Mouse (Mus musculus) embryonic facial prominence, embryonic 15.5 days (tissue): Measurements from ENCODE around the gene Sap30. TPM values are rescaled to one million over a fixed set of nuclear protein-coding genes. Genes with fewer than 3 reads are reported as not detected.
"Not testable (repeated sequence)": the region's sequence is repeated elsewhere in the genome, so short reads cannot be mapped to it uniquely, and the experiment has no call there.

ENCODE experiments used
- ATAC-seq: fragments of 200-750 bp; cut with Nextera tagmentation; 2 replicates; pipeline ENCODE4 v1.8.0; 2017; ENCODE audit warnings: low read depth, moderate TSS enrichment; ENCODE audit not compliant: insufficient number of reproducible peaks, low FRiP score, low TSS enrichment
- H3K27ac ChIP-seq: fragments of 300-500 bp; sonication (generic); replicated peaks from 2 replicates; pipeline ENCODE4 v1.5.1; 2015; ENCODE audit warnings: mild to moderate bottlenecking, inconsistent platforms
- H3K27me3 ChIP-seq: fragments of 300-500 bp; sonication (generic); 2 replicates; pipeline ENCODE4 v1.6.1; 2015; ENCODE audit warnings: inconsistent platforms
- H3K36me3 ChIP-seq: fragments of 300-500 bp; sonication (generic); 2 replicates; pipeline ENCODE4 v1.6.1; 2015; ENCODE audit warnings: mild to moderate bottlenecking, inconsistent platforms
- H3K4me1 ChIP-seq: fragments of 300-500 bp; sonication (generic); 2 replicates; pipeline ENCODE4 v1.6.1; 2015; ENCODE audit warnings: inconsistent platforms
- H3K4me2 ChIP-seq: fragments of 300-500 bp; sonication (generic); replicated peaks from 2 replicates; pipeline ENCODE4 v1.6.1; 2015; ENCODE audit warnings: mild to moderate bottlenecking, inconsistent platforms
- H3K4me3 ChIP-seq: fragments of 300-500 bp; sonication (generic); replicated peaks from 2 replicates; pipeline ENCODE4 v1.5.1; 2015; ENCODE audit warnings: mild to moderate bottlenecking, inconsistent platforms
- H3K9ac ChIP-seq: fragments of 300-500 bp; sonication (generic); 2 replicates; pipeline ENCODE4 v1.6.1; 2015; ENCODE audit warnings: inconsistent platforms
- H3K9me3 ChIP-seq: fragments of 300-500 bp; sonication (generic); replicated peaks from 2 replicates; pipeline ENCODE4 v1.6.1; 2016; ENCODE audit warnings: inconsistent platforms
- WGBS: fragments of 180-500 bp; shearing (Covaris S2); methylation state at CpG from one replicate; pipeline ENCODE4 v1.1.7; 2015; 5-methylcytosine and 5-hydroxymethylcytosine counted together
- polyA plus RNA-seq: library from polyadenylated mRNA; unstranded; fragments of >200 nt; fragmentation: Nextera tagmentation; extraction: Ambion mirVana; gene quantifications from 2 replicates; pipeline ENCODE4 v1.2.1, GENCODE M21; 2015

The Sap30 gene
- polyA plus RNA-seq, 1 experiment from 2014 or later, result 36.0 TPM

DNA sequence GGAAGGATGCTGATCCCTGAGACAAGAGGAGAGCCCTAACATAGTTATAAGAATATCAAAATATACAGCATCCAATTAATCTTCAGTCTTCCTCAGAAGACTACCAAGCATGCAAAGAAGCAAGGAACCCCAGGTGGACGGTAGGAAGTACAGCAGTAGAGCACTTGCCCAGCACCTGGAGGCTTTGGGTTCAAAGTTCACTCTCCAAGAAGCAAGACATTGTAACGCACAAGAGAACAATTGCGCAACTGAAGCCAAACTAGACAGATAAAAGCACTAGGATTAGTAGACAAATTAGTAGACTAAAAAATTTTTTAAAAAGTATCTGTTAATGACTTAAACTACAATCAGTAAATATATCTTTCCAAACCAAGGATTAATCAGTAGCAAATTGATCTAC is 23.9 kb downstream of the Sap30 start:
- no peaks in the 10 kb centered on the region for H3K9me3 ChIP-seq
- no peak for ATAC-seq
- WGBS, result 86% methylated on average over 3 of the region's 3 CpGs

DNA sequence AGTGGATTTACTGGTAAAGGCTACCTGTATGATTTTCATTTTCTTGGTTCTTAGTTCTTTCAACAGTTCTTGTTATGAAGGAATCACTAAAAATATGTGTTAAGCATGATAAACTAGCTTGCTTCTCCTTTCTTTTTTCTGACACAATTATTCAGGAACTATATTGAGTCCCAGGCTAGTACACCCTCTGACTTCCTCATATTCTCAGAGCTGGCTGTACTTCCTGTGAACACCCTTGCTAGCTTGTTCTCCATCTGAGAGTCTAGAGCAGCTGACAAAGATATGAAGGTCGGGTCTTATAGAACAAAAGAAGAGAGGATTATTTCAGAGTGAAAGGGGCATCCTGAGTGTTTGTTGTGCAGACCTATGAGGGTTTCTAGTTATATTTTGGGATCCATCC is 24.8 kb downstream of the Sap30 start:
- no peaks in the 10 kb centered on the region for H3K27me3 ChIP-seq
- no peak overlapping the region for H3K4me2 ChIP-seq
- H3K9me3 ChIP-seq, result no peaks in the 10 kb centered on the region
- no peak for ATAC-seq
- no peak overlapping the region for H3K9ac ChIP-seq
- no peaks in the 10 kb centered on the region for H3K4me1 ChIP-seq
- WGBS, result 44% methylated on average over 1 of the region's 1 CpGs
- no peaks in the 10 kb centered on the region for H3K36me3 ChIP-seq
- H3K4me3 ChIP-seq, result no peak overlapping the region
- no peak overlapping the region for H3K27ac ChIP-seq

More for the DNA sequence above, 23.9 kb downstream of the Sap30 start:
- H3K4me1 ChIP-seq, result peaks cover 3% of the 10 kb centered on the region; the same call in 1 of the 2 replicates
- H3K27me3 ChIP-seq, result no peaks in the 10 kb centered on the region
- H3K4me3 ChIP-seq, result no peak overlapping the region
- no peak overlapping the region for H3K4me2 ChIP-seq
- no peaks in the 10 kb centered on the region for H3K36me3 ChIP-seq
- no peak overlapping the region for H3K27ac ChIP-seq
- no peak overlapping the region for H3K9ac ChIP-seq

DNA sequence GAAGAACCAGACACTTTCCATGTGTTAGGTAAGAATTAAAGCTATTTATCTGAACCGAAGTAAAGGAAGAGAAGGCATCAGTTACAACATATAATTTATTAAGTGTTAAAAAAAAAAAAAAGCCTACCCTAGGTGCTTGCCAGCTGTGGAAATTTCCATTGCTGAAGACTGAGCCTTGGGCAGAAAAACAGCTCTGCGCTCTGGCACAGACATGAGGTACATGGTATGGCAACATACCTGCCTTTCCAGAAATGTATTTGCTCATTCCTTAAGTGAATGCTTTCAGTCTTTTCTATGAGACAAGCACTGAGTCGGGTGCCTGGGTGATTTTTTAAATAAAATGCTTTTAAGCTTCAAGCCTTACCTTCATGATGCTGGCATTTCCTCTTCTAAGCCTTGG is 29.7 kb downstream of the Sap30 start:
- no peaks in the 10 kb centered on the region for H3K27me3 ChIP-seq
- no peak overlapping the region for H3K4me3 ChIP-seq
- no peak overlapping the region for H3K9ac ChIP-seq
- H3K9me3 ChIP-seq, result no peaks in the 10 kb centered on the region
- no peaks in the 10 kb centered on the region for H3K36me3 ChIP-seq
- 57% methylated on average over 3 of the region's 3 CpGs for WGBS
- no peaks in the 10 kb centered on the region for H3K4me1 ChIP-seq
- no peak overlapping the region for H3K4me2 ChIP-seq
- H3K27ac ChIP-seq, result no peak overlapping the region
- no peak for ATAC-seq

DNA sequence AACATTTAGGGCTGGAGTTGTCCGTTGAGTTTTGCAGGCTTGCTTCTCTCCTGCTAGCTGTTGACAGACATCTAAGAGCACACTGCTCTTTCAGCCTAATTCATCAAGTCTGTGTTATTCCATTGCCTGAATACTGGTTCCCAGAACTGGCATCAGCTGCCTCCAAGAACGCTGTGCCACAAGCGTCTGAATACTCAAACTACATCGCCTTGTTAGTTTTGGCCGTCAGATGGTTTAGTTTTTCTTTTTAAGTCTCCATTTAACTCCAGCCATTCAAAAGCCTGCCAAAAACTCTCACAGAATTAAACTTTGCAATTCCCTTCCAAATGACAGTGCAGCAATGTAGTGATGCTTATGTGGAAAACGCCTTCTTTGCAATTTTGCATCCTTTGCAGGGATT is 30.5 kb downstream of the Sap30 start:
- no peak overlapping the region for H3K9ac ChIP-seq
- 49% methylated on average over 6 of the region's 6 CpGs for WGBS
- no peak overlapping the region; the same call in 1 of the 2 replicates for H3K27ac ChIP-seq
- no peaks in the 10 kb centered on the region for H3K9me3 ChIP-seq
- ATAC-seq, result no peak
- no peak overlapping the region for H3K4me3 ChIP-seq
- no peaks in the 10 kb centered on the region for H3K27me3 ChIP-seq
- H3K36me3 ChIP-seq, result no peaks in the 10 kb centered on the region
- no peak overlapping the region for H3K4me2 ChIP-seq
- no peaks in the 10 kb centered on the region for H3K4me1 ChIP-seq

DNA sequence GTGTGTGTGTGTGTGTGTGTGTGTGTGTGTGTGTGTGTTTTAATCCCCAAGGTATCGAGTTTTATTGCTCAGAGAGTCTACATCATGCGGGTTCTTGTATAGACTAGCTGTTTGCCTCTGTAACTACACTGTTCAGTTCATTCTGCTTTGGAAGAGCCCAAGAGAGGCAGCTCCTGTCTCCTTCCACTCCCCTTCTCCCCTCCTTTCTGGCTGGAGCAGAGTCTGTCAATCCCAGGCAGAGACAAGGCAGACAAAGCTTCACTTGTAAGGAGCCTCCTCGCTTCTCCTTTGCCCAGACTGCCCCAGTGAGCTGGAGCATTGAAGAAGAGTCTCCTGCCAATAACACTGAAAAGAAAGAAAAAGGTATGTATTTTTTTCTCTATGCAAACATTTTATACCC is 31.9 kb downstream of the Sap30 start, which contains the start of gene Scrg1:
Gene Scrg1, plus strand, starts transcription at position 159 of the 400 bp plus-strand sequence.
- Histone ChIP-seq H3K27me3 (no peaks in the 10 kb centered on the region), H3K4me1 (no peaks in the 10 kb centered on the region), H3K9ac (no peak within 1 kb of the TSS), H3K9me3 (no peaks in the 10 kb centered on the region), H3K4me2 (no peak within 1 kb of the TSS), H3K27ac (peak within 1 kb of the TSS; percentile 34), H3K4me3 (no peak within 1 kb of the TSS), H3K36me3 (no peaks in the 10 kb centered on the region)
- no peak for ATAC-seq
- WGBS, result 61% methylated on average over 3 of the region's 3 CpGs

DNA sequence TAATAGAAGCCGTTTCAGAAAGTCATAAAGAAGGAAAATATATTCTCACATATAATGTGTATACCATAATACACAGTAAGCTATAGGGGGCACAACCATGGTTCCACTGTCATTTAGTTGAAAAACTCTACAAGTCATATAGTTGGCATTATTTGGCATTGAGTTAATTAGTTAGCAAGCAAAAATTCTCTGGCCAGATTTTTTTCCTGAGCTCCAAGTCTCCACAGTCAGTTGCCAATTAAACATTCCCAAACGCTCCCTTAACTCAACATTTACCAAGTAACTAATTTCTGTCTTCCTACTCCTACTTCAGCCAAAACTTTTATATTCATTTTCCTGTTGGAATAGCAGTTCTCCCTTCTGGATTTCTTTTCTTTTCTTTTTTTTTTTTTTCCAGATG is 34.3 kb downstream of the Sap30 start:
- 79% methylated on average over 2 of the region's 2 CpGs for WGBS
- Histone ChIP-seq H3K4me3 (no peak overlapping the region), H3K27ac (no peak overlapping the region)

DNA sequence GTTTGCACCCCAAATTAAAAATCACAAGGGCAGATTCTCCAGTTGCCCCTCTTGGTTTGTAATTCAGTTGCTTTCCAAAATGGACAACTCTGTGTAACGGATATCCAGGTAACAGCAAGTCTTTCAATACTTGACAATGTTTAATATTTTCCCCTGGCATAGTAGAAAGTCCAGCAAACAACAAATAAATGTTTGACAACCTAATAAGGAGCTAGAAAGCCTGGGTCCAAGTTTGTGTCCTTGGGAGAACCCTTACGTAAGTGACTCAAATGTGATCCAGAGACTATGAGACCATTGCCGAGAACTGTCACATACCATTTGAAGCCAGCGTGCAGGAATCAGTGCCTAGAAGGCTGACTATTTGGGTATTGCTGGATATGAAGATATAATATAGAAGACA is 35.8 kb downstream of the Sap30 start:
- no peak overlapping the region for H3K9ac ChIP-seq

More for the DNA sequence above, 34.3 kb downstream of the Sap30 start:
- no peaks in the 10 kb centered on the region for H3K36me3 ChIP-seq
- H3K4me2 ChIP-seq, result no peak overlapping the region
- ATAC-seq, result no peak
- H3K9me3 ChIP-seq, result no peaks in the 10 kb centered on the region
- H3K4me1 ChIP-seq, result no peaks in the 10 kb centered on the region
- no peak overlapping the region for H3K9ac ChIP-seq
- no peaks in the 10 kb centered on the region for H3K27me3 ChIP-seq

DNA sequence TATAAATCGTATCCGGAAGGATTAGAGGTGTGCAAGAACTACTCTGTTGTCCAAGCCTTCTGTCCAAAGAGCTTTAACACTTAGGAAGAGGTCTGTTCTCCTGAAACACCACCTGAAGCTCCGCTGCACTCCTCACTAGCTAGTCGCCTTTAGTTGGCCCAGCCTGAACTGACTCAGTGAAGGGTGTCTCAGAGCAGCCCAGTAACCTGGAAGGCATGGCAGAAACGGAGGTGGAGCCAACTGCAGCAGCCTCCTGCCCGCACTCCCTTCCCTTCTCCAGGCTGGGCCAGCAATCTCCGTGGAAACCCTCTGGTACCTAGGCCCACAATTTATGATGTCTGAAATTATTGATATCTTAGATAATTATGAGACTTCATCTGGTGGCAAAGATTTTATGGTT is 36.9 kb downstream of the Sap30 start:
- Histone ChIP-seq H3K36me3 (no peaks in the 10 kb centered on the region), H3K27me3 (no peaks in the 10 kb centered on the region), H3K4me1 (no peaks in the 10 kb centered on the region), H3K4me3 (no peak overlapping the region), H3K9me3 (no peaks in the 10 kb centered on the region), H3K4me2 (no peak overlapping the region), H3K9ac (no peak overlapping the region), H3K27ac (no peak overlapping the region)
- 76% methylated on average over 7 of the region's 7 CpGs for WGBS
- no peak for ATAC-seq

More for the DNA sequence above, 35.8 kb downstream of the Sap30 start:
- no peaks in the 10 kb centered on the region for H3K36me3 ChIP-seq
- H3K4me1 ChIP-seq, result no peaks in the 10 kb centered on the region
- 93% methylated on average over 4 of the region's 4 CpGs for WGBS
- no peaks in the 10 kb centered on the region for H3K9me3 ChIP-seq
- no peak overlapping the region for H3K4me2 ChIP-seq
- H3K27me3 ChIP-seq, result no peaks in the 10 kb centered on the region
- no peak overlapping the region for H3K4me3 ChIP-seq
- no peak overlapping the region for H3K27ac ChIP-seq
- ATAC-seq, result no peak

DNA sequence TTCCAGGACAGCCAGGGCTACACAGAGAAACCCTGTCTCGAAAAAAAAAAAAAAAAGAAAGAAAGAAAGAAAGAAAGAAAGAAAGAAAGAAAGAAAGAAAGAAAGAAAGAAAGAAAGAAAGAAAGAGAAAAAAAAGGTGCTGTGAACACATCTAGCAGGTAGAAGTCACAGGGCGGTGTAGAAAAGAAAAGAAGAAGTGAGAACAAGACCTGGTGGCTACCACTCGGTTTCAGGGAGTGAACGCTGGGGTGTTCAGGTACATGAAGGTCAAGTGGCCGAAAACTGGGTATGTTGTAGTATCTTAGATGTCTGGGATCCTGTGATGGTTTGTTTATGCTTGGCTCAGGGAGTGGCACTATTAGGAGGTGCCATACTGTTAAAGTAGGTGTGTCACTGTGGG is 41.8 kb downstream of the Sap30 start:
- not testable (repeated sequence) for H3K4me3 ChIP-seq, H3K36me3 ChIP-seq, H3K4me1 ChIP-seq, H3K27me3 ChIP-seq, H3K9me3 ChIP-seq, H3K27ac ChIP-seq, H3K4me2 ChIP-seq, ATAC-seq, H3K9ac ChIP-seq
- 83% methylated on average over 5 of the region's 5 CpGs for WGBS

DNA sequence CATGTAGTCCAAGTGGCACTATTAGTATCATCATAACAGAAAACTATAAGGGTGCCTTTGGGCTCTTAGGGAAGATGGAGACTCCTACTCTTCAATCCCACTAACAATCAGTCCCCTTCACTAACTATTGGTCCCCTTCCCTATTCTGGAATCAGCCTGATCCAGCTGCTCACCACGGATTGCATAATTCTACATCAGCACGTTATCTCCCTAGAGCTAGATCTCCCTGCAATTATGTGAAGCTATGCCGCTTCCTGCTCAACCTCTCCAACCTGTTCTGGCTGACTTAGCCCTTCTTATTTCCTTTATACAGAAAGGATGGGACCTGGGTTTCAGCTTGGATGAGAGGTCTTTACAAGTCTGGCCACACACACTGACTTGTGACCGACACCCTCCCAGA is 44.4 kb downstream of the Sap30 start:
- WGBS, result 52% methylated on average over 4 of the region's 4 CpGs
- Histone ChIP-seq H3K4me3 (no peak overlapping the region), H3K4me2 (no peak overlapping the region), H3K27ac (no peak overlapping the region), H3K36me3 (no peaks in the 10 kb centered on the region), H3K4me1 (no peaks in the 10 kb centered on the region), H3K9ac (no peak overlapping the region), H3K27me3 (no peaks in the 10 kb centered on the region), H3K9me3 (no peaks in the 10 kb centered on the region)
- ATAC-seq, result no peak

DNA sequence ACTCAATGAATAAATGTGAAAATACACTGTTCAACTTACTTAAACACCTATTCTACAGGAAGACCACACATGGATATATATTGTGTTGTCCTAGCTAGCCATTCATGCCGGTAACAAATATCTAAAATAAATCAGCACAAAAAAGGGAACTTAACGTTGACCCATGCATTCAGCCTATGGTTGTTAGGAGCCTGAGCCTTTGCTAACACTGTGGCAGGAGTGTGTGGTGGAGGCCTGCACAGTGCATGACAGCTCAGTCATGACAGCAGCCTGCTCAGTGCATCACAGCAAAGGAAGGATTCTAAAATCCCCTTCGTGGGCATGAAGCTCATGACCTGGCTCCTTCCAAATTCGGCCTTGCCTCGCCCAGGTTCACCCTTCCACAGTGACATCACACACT is 46.1 kb downstream of the Sap30 start:
- Histone ChIP-seq H3K4me2 (no peak overlapping the region), H3K36me3 (no peaks in the 10 kb centered on the region), H3K9me3 (no peaks in the 10 kb centered on the region), H3K27me3 (no peaks in the 10 kb centered on the region), H3K4me1 (0 out of 2 replicates have a peak, but pooled peaks cover 3% of the 10 kb centered on the region), H3K4me3 (no peak overlapping the region), H3K27ac (no peak overlapping the region), H3K9ac (no peak overlapping the region)
- WGBS, result 80% methylated on average over 5 of the region's 5 CpGs
- ATAC-seq, result no peak

DNA sequence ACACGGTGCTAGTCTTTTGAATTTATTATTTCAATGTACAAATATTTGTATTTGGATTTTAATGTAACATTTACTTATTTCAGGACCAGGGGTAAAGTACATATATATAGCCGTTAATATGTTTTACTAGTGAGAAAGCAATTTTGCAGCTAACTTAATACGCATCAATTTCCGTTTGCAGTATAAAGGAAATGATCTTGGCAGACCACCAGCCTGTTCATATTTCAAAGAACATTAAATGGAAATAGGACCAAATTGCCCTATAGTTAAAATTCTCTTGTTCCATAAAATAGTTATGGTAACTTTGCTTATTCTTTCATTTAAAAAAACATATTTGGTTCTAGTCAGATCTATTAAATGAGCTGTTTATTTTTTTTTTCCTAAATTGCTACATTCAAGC is 46.5 kb downstream of the Sap30 start:
- no peaks in the 10 kb centered on the region for H3K27me3 ChIP-seq
- H3K9me3 ChIP-seq, result no peaks in the 10 kb centered on the region
- H3K36me3 ChIP-seq, result no peaks in the 10 kb centered on the region
- no peak overlapping the region for H3K4me3 ChIP-seq
- H3K27ac ChIP-seq, result no peak overlapping the region
- WGBS, result 56% methylated on average over 4 of the region's 4 CpGs
- peaks cover 6% of the 10 kb centered on the region for H3K4me1 ChIP-seq
- ATAC-seq, result no peak
- H3K9ac ChIP-seq, result no peak overlapping the region
- no peak overlapping the region for H3K4me2 ChIP-seq
